Comparison of ENCODE assay signal across 18 mouse cellular contexts in genomic region chr13:14467517-14467916, GRCm38 (mm10). TPM values are rescaled to one million over a fixed set of nuclear protein-coding genes. Genes with fewer than 3 reads are reported as not detected.
"Had no signal": no experiment of that assay in that cellular context is flagged by ENCODE, and none has a peak within 500 bp of the region (broad histone marks: within the 10 kb centered on the region; RNA-seq: fewer than 3 reads in every experiment).

No protein-coding gene starts in this region.

- H3K4me3 ChIP-seq: limb, embryonic 12.5 days; limb, embryonic 15.5 days; megakaryocyte, embryonic 14.5 days; midbrain, embryonic 10.5 days; midbrain, embryonic 13.5 days had no signal

- H3K27ac ChIP-seq: limb, embryonic 12.5 days; limb, embryonic 15.5 days; liver, embryonic 14.5 days; midbrain, embryonic 10.5 days; midbrain, embryonic 13.5 days had no signal

- H3K9ac ChIP-seq: limb, embryonic 12.5 days; limb, embryonic 15.5 days; liver, embryonic 14.5 days; liver, postnatal 0 days; lung, embryonic 14.5 days; midbrain, embryonic 13.5 days had no signal

- H3K9me3 ChIP-seq: limb, embryonic 12.5 days; limb, embryonic 15.5 days; megakaryocyte, embryonic 14.5 days; midbrain, embryonic 10.5 days; midbrain, embryonic 13.5 days had no signal

- H3K27me3 ChIP-seq: limb, embryonic 12.5 days; limb, embryonic 15.5 days; megakaryocyte, embryonic 14.5 days; midbrain, embryonic 13.5 days had no signal

- ATAC-seq: liver, postnatal 0 days; lung, postnatal 0 days; midbrain, embryonic 13.5 days had no signal

- H3K4me1 ChIP-seq: limb, embryonic 12.5 days; limb, embryonic 15.5 days; megakaryocyte, embryonic 14.5 days; midbrain, embryonic 10.5 days; midbrain, embryonic 13.5 days had no signal

- H3K36me3 ChIP-seq: limb, embryonic 12.5 days; limb, embryonic 15.5 days; midbrain, embryonic 10.5 days; midbrain, embryonic 13.5 days had no signal

- H3K4me2 ChIP-seq: limb, embryonic 12.5 days; limb, embryonic 15.5 days; liver, embryonic 11.5 days; lung, embryonic 14.5 days; midbrain, embryonic 13.5 days had no signal

- DNase-seq: kidney, postnatal 14 days; kidney, postnatal 4 days; left cerebral cortex, postnatal 4 days; liver, postnatal 0 days; lung, embryonic 14.5 days; lung, postnatal 36 days; thymus, adult 18-20 months; thymus, postnatal 36 days had no signal

RNA-seq across cellular contexts. Expression of gene Hecw1, which starts 55.5 kb away (rescaled TPM):
- polyA plus RNA-seq: liver, postnatal 0 days; small intestine, adult 2 months; urinary bladder, adult 2 months had no signal
